9 mouse cellular contexts compared by ENCODE assay signal in genomic region chr17:10451306-10452077, GRCm38 (mm10).
DNase-seq lines count a peak whose midpoint lies in the region; ATAC-seq lines count a peak whose summit lies in the region.
"Had no signal": no experiment of that assay in that cellular context is flagged by ENCODE, and none has a peak within 500 bp of the region (broad histone marks: within the 10 kb centered on the region; RNA-seq: fewer than 3 reads in every experiment).

No protein-coding gene starts in this region.

- peaks cover 5% of the 10 kb centered on the region; the same call in 1 of the 2 replicates for H3K4me1 ChIP-seq in neural tube, embryonic 11.5 days (ENCODE audit: control insufficient read depth, insufficient read depth, low read length)
- no peaks in the 10 kb centered on the region for H3K4me1 ChIP-seq in intestine, embryonic 15.5 days (replicated peaks)

- no peak overlapping the region for H3K9ac ChIP-seq in neural tube, embryonic 11.5 days (ENCODE audit: low read length)
- no peak overlapping the region for H3K9ac ChIP-seq in intestine, embryonic 15.5 days
- H3K9ac ChIP-seq: embryonic facial prominence, embryonic 12.5 days had no signal

- no peak overlapping the region for H3K4me3 ChIP-seq in neural tube, embryonic 11.5 days (ENCODE audit: low read depth, low read length)
- H3K4me3 ChIP-seq in intestine, embryonic 15.5 days (replicated peaks): no peak overlapping the region
- H3K4me3 ChIP-seq: embryonic facial prominence, embryonic 12.5 days had no signal

- H3K36me3 ChIP-seq in neural tube, embryonic 11.5 days (ENCODE audit: control insufficient read depth, insufficient read depth, low read length): no peaks in the 10 kb centered on the region
- H3K36me3 ChIP-seq in intestine, embryonic 15.5 days: no peaks in the 10 kb centered on the region
- H3K36me3 ChIP-seq: embryonic facial prominence, embryonic 12.5 days had no signal

- H3K4me2 ChIP-seq in neural tube, embryonic 11.5 days (ENCODE audit: low read depth): no peak overlapping the region
- no peak overlapping the region for H3K4me2 ChIP-seq in intestine, embryonic 15.5 days (replicated peaks)
- H3K4me2 ChIP-seq: embryonic facial prominence, embryonic 12.5 days had no signal

- 55% methylated on average over 10 of the region's 10 CpGs for WGBS in neural tube, embryonic 11.5 days
- 79% methylated on average over 10 of the region's 10 CpGs for WGBS in intestine, embryonic 15.5 days

- H3K27ac ChIP-seq in neural tube, embryonic 11.5 days (ENCODE audit: low read depth, low read length): 0 out of 2 replicates have a peak overlapping the region, but pooled peaks have one; percentile 17
- no peak overlapping the region for H3K27ac ChIP-seq in intestine, embryonic 15.5 days
- H3K27ac ChIP-seq: embryonic facial prominence, embryonic 12.5 days had no signal

- no peaks in the 10 kb centered on the region for H3K9me3 ChIP-seq in neural tube, embryonic 11.5 days (ENCODE audit: control insufficient read depth, low read length)
- no peaks in the 10 kb centered on the region for H3K9me3 ChIP-seq in intestine, embryonic 15.5 days
- H3K9me3 ChIP-seq: embryonic facial prominence, embryonic 12.5 days had no signal

- peak; percentile 29 for DNase-seq in cerebellum, adult 11-12 months
- no peak for DNase-seq in cerebellum, adult 8-10 months
- DNase-seq in neural tube, embryonic 11.5 days (ENCODE audit: low spot score): no peak
- DNase-seq in neural tube, embryonic 10.5 days (ENCODE audit: extremely low spot score, low spot score): no peak
- peak; percentile 51 to 71 for DNase-seq in layer of hippocampus, adult 8-10 months (ENCODE audit: low spot score in 2 of 2)
- peak; percentile 59 for DNase-seq in retina, postnatal 1 day
- no peak for DNase-seq in gastrocnemius, postnatal 36 days

- ATAC-seq in neural tube, embryonic 11.5 days (ENCODE audit: insufficient read depth, low FRiP score, low TSS enrichment): peak; percentile 20; the same call in 1 of the 2 replicates
- ATAC-seq in intestine, embryonic 15.5 days: no peak

- intact Hi-C loops in gastrocnemius, postnatal 36 days (cut with DNase I): loop anchor here (2.0 kb wide), 1 partner anchor 61 kb away; no protein-coding TSS in a partner anchor

- no peaks in the 10 kb centered on the region for H3K27me3 ChIP-seq in neural tube, embryonic 11.5 days (ENCODE audit: control insufficient read depth, insufficient read depth, low read length)
- no peaks in the 10 kb centered on the region for H3K27me3 ChIP-seq in intestine, embryonic 15.5 days (replicated peaks)
- H3K27me3 ChIP-seq: embryonic facial prominence, embryonic 12.5 days had no signal

Comparison
In these comparisons a context has a peak if more than half of its experiments do, and no peak if none do; other contexts are left out.
1. DNase-seq: peak in cerebellum, adult 11-12 months (single experiment), layer of hippocampus, adult 8-10 months (2 of 2) and retina, postnatal 1 day (single experiment); none in cerebellum, adult 8-10 months (single experiment), neural tube, embryonic 11.5 days (single experiment), neural tube, embryonic 10.5 days (single experiment) and gastrocnemius, postnatal 36 days (0 of 2).